Comparison of ENCODE assay signal across 30 mouse cellular contexts in genomic region chr1:144300670-144301069, GRCm38 (mm10). TPM values are rescaled to one million over a fixed set of nuclear protein-coding genes. Genes with fewer than 3 reads are reported as not detected.
DNase-seq lines count a peak whose midpoint lies in the region; ATAC-seq and TF ChIP-seq lines count a peak whose summit lies in the region.
"Had no signal": no experiment of that assay in that cellular context is flagged by ENCODE, and none has a peak within 500 bp of the region (broad histone marks: within the 10 kb centered on the region; RNA-seq: fewer than 3 reads in every experiment).

No protein-coding gene starts in this region.

- no peaks in the 10 kb centered on the region for H3K9me3 ChIP-seq in MEL (replicated peaks; ENCODE audit: insufficient read depth, low read length)
- no peaks in the 10 kb centered on the region for H3K9me3 ChIP-seq in hindbrain, embryonic 10.5 days
- H3K9me3 ChIP-seq: embryonic facial prominence, embryonic 12.5 days; embryonic facial prominence, embryonic 15.5 days; heart, embryonic 10.5 days; heart, embryonic 13.5 days; intestine, embryonic 15.5 days had no signal

- no peak for TF ChIP-seq POLR2A in MEL (IDR thresholded peaks at IDR 0.05; ENCODE audit: control insufficient read depth in 1 of 2, insufficient read depth in 1 of 2, low read depth in 1 of 2, low read length in 2 of 2, poor library complexity in 1 of 2)

- 0 out of 2 replicates have a peak, but pooled peaks have one; percentile 43 for ATAC-seq in monocyte, adult 5-6 weeks (replicated peaks; ENCODE audit: insufficient number of reproducible peaks, low FRiP score, low TSS enrichment, poor library complexity, severe bottlenecking)
- ATAC-seq: forebrain, embryonic 14.5 days; forebrain, postnatal 0 days; hindbrain, postnatal 0 days; intestine, embryonic 15.5 days; Patski had no signal

- TF ChIP-seq CTCF in MEL (IDR thresholded peaks at IDR 0.05 in 2 of 3, conservative IDR thresholded peaks at IDR 0.05 in 1 of 3; ENCODE audit: control insufficient read depth in 1 of 3, insufficient read depth in 1 of 3, low read depth in 2 of 3, low read length in 3 of 3, poor library complexity in 1 of 3, severe bottlenecking in 1 of 3) = no peak

- no peaks in the 10 kb centered on the region for H3K27me3 ChIP-seq in MEL (ENCODE audit: control insufficient read depth in 1 of 2, insufficient read depth in 2 of 2, low read length in 2 of 2)
- no peaks in the 10 kb centered on the region for H3K27me3 ChIP-seq in hindbrain, embryonic 10.5 days (ENCODE audit: insufficient read depth, poor library complexity, severe bottlenecking)
- H3K27me3 ChIP-seq: embryonic facial prominence, embryonic 12.5 days; embryonic facial prominence, embryonic 15.5 days; heart, embryonic 13.5 days; intestine, embryonic 15.5 days; Patski had no signal

- TF ChIP-seq EP300 in MEL (IDR thresholded peaks at IDR 0.05; ENCODE audit: low read depth in 1 of 2, low read length in 2 of 2) = peak in 1 of 2 experiments; percentile 41; a peak in 1 of 4 replicates

- H3K4me1 ChIP-seq in MEL (ENCODE audit: control insufficient read depth in 1 of 2, insufficient read depth in 2 of 2, low read length in 2 of 2) = peaks cover 3% of the 10 kb centered on the region in 2 experiments; a peak in 2 of 4 replicates
- no peaks in the 10 kb centered on the region for H3K4me1 ChIP-seq in hindbrain, embryonic 10.5 days (replicated peaks)
- H3K4me1 ChIP-seq: embryonic facial prominence, embryonic 12.5 days; embryonic facial prominence, embryonic 15.5 days; heart, embryonic 10.5 days; intestine, embryonic 15.5 days had no signal

- H3K9ac ChIP-seq in MEL (ENCODE audit: control insufficient read depth, low read depth, low read length, poor library complexity, severe bottlenecking) = no peak overlapping the region
- H3K9ac ChIP-seq: embryonic facial prominence, embryonic 12.5 days; embryonic facial prominence, embryonic 15.5 days; forebrain, postnatal 0 days; heart, embryonic 13.5 days; hindbrain, embryonic 14.5 days; intestine, embryonic 15.5 days had no signal

- H3K4me3 ChIP-seq in MEL (ENCODE audit: control insufficient read depth in 1 of 2, insufficient read depth in 1 of 2, low read depth in 2 of 2, low read length in 2 of 2) = no peak overlapping the region
- no peak overlapping the region for H3K4me3 ChIP-seq in hindbrain, embryonic 10.5 days
- H3K4me3 ChIP-seq: embryonic facial prominence, embryonic 12.5 days; embryonic facial prominence, embryonic 15.5 days; heart, adult 2 months; heart, embryonic 10.5 days; heart, embryonic 13.5 days; intestine, embryonic 15.5 days had no signal

- H3K27ac ChIP-seq in MEL (ENCODE audit: control insufficient read depth, low read depth, low read length) = no peak overlapping the region
- no peak overlapping the region for H3K27ac ChIP-seq in hindbrain, embryonic 10.5 days
- H3K27ac ChIP-seq: embryonic facial prominence, embryonic 12.5 days; embryonic facial prominence, embryonic 15.5 days; heart, adult 2 months; heart, embryonic 10.5 days; heart, embryonic 13.5 days; hindbrain, embryonic 14.5 days; hindbrain, postnatal 0 days; intestine, embryonic 15.5 days had no signal

- no peaks in the 10 kb centered on the region for H3K79me2 ChIP-seq in MEL (ENCODE audit: control insufficient read depth, insufficient read depth, low read length, poor library complexity)

- no peak for TF ChIP-seq RAD21 in MEL (IDR thresholded peaks at IDR 0.05; ENCODE audit: low read depth, low read length)

- DNase-seq in CD4-positive helper T cell, adult 2 months (ENCODE audit: low read depth, low spot score) = peak; percentile 51
- no peak for DNase-seq in MEL (ENCODE audit: low read depth, low spot score)
- peak; percentile 77 for DNase-seq in induced T-regulatory cell, adult 2 months (ENCODE audit: low read depth)
- DNase-seq in heart, postnatal 4 days = no peak
- DNase-seq in urinary bladder, postnatal 10 days (ENCODE audit: low spot score) = no peak
- DNase-seq in frontal cortex, adult 2 months (ENCODE audit: extremely low spot score in 1 of 2, low spot score in 1 of 2) = no peak
- no peak for DNase-seq in hindbrain, embryonic 10.5 days (ENCODE audit: low spot score)
- DNase-seq: adrenal gland, adult 8-10 months; adrenal gland, postnatal 25 days; cerebellum, adult 18-20 months; cerebellum, adult 9-10 months; cerebellum, postnatal 14 days; forebrain, postnatal 0 days; gastrocnemius, postnatal 25 days; heart, adult 2 months; heart, postnatal 14 days; kidney, adult 11 months had no signal

- 93% methylated on average over 2 of the region's 2 CpGs for WGBS in hindbrain, embryonic 10.5 days

- peaks cover 0 to 3% of the 10 kb centered on the region in 2 experiments; a peak in 2 of 4 replicates for H3K36me3 ChIP-seq in MEL (ENCODE audit: control insufficient read depth in 1 of 2, insufficient read depth in 2 of 2, low read length in 2 of 2)
- no peaks in the 10 kb centered on the region for H3K36me3 ChIP-seq in hindbrain, embryonic 10.5 days
- H3K36me3 ChIP-seq: embryonic facial prominence, embryonic 12.5 days; embryonic facial prominence, embryonic 15.5 days; heart, embryonic 10.5 days; heart, embryonic 13.5 days; intestine, embryonic 15.5 days had no signal

TF ChIP-seq in MEL, 35 proteins besides CTCF, POLR2A, EP300 and RAD21:
- TF ChIP-seq ELF1 (IDR thresholded peaks at IDR 0.05; ENCODE audit: low read depth, low read length) (peak; percentile 37; the same call in 1 of the 2 replicates), USF1 (IDR thresholded peaks at IDR 0.05; ENCODE audit: low read depth, low read length) (no peak), MAZ (IDR thresholded peaks at IDR 0.05; ENCODE audit: low read depth, low read length) (no peak)

RNA-seq across cellular contexts. Expression of gene Rgs1, which starts 51.6 kb away (rescaled TPM):
- total RNA-seq in MEL (2012; rRNA removed) = 1.7 and 5.9 TPM in 2 replicates
- under 1 TPM in 1 of 2 experiments, not detected in 1; 0.91 TPM for polyA plus RNA-seq in MEL (2012; ENCODE audit: insufficient read depth in 1 of 2, insufficient read length in 2 of 2, low read depth in 1 of 2, low replicate concordance in 2 of 2, missing spikeins in 1 of 2)
- total RNA-seq in monocyte, adult 5-6 weeks (2017) = 965 to 1,298 TPM (median 1,158 TPM) in 3 replicates
- total RNA-seq in heart, postnatal 4 days (2021) = under 1 TPM in 1 of 2 experiments, not detected in 1; 0.48 TPM
- 0.08 and 0.17 TPM in 2 replicates for polyA plus RNA-seq in frontal cortex, adult 2 months (2012; rRNA removed)
- not detected in 2 replicates for polyA plus RNA-seq in hindbrain, embryonic 10.5 days (2016; fragmentation: Nextera tagmentation; extraction: Ambion mirVana)
- total RNA-seq: ES-E14; forebrain, postnatal 0 days; gastrocnemius, adult 8-10 months; gastrocnemius, postnatal 25 days; heart, adult 2 months had no signal
- polyA plus RNA-seq: forebrain, embryonic 11.5 days; forebrain, embryonic 14.5 days; forebrain, postnatal 0 days; heart, adult 2 months; heart, embryonic 10.5 days; heart, embryonic 13.5 days; hindbrain, embryonic 14.5 days; hindbrain, postnatal 0 days; Patski had no signal

Comparison
In these comparisons a context has a peak if more than half of its experiments do, and no peak if none do; other contexts are left out.
1. DNase-seq: peak in CD4-positive helper T cell, adult 2 months (single experiment) and induced T-regulatory cell, adult 2 months (single experiment); none in MEL (single experiment), heart, postnatal 4 days (single experiment), urinary bladder, postnatal 10 days (single experiment), frontal cortex, adult 2 months (0 of 2) and hindbrain, embryonic 10.5 days (single experiment).
2. RNA of gene Rgs1, which starts 51.6 kb away (total RNA-seq): 965 to 1,298 TPM in monocyte, adult 5-6 weeks; 1.7 to 5.9 TPM in MEL and 0.48 TPM in heart, postnatal 4 days; every median in the first group is over 100 times any median in the second.